Mouse (Mus musculus) lung, embryonic 14.5 days (tissue): Measurements from ENCODE around the gene P2ry4. TPM values are rescaled to one million over a fixed set of nuclear protein-coding genes. Genes with fewer than 3 reads are reported as not detected.

Source experiments
- ATAC-seq: fragments of 200-750 bp; cut with Nextera tagmentation; 2 replicates; pipeline ENCODE4 v1.8.0; 2017; ENCODE audit warnings: mild to moderate bottlenecking, moderate TSS enrichment, moderate library complexity; ENCODE audit not compliant: insufficient read depth
- DNase-seq: peaks from one replicate; pipeline ENCODE4 v3.0.0-alpha.2; 2015
- H3K27ac ChIP-seq: fragments of 300-500 bp; sonication (generic); 2 replicates; pipeline ENCODE4 v1.5.1; 2014; ENCODE audit warnings: low read depth, mild to moderate bottlenecking, moderate library complexity
- H3K27me3 ChIP-seq: fragments of 300-500 bp; sonication (generic); 2 replicates; pipeline ENCODE4 v1.6.1; 2014; ENCODE audit warnings: low read length, control low read depth; ENCODE audit not compliant: insufficient read depth
- H3K36me3 ChIP-seq: fragments of 300-500 bp; sonication (generic); 2 replicates; pipeline ENCODE4 v1.6.1; 2014; ENCODE audit warnings: control low read depth; ENCODE audit not compliant: insufficient read depth
- H3K4me1 ChIP-seq: fragments of 300-500 bp; sonication (generic); 2 replicates; pipeline ENCODE4 v1.6.1; 2014; ENCODE audit warnings: antibody characterized with exemption, control low read depth; ENCODE audit not compliant: insufficient read depth
- H3K4me2 ChIP-seq: fragments of 300-500 bp; sonication (generic); 2 replicates; pipeline ENCODE4 v1.6.1; 2014; ENCODE audit warnings: mild to moderate bottlenecking
- H3K4me3 ChIP-seq: fragments of 300-500 bp; sonication (generic); 2 replicates; pipeline ENCODE4 v1.5.1; 2014; ENCODE audit warnings: low read depth, low read length
- H3K9ac ChIP-seq: fragments of 300-500 bp; sonication (generic); 2 replicates; pipeline ENCODE4 v1.6.1; 2014
- H3K9me3 ChIP-seq: fragments of 300-500 bp; sonication (generic); 2 replicates; pipeline ENCODE4 v1.6.1; 2016; ENCODE audit warnings: low read depth, low read length, control low read depth
- CTCF ChIP-seq: IDR thresholded peaks from 2 replicates; pipeline ENCODE4 v1.5.1; 2016; ENCODE audit warnings: antibody characterized with exemption, low read depth
- WGBS: fragments of 180-500 bp; shearing (Covaris S2); extraction: QIAGEN DNeasy Blood & Tissue Kit; methylation state at CpG from one replicate; pipeline ENCODE4 v1.1.7; 2014; 5-methylcytosine and 5-hydroxymethylcytosine counted together
- polyA plus RNA-seq: library from polyadenylated mRNA; unstranded; fragments of >200 nt; fragmentation: Nextera tagmentation; extraction: Ambion mirVana; gene quantifications from 2 replicates; pipeline ENCODE4 v1.2.1, GENCODE M21; 2014

Gene P2ry4
- polyA plus RNA-seq: not detected in 2 replicates

DNA sequence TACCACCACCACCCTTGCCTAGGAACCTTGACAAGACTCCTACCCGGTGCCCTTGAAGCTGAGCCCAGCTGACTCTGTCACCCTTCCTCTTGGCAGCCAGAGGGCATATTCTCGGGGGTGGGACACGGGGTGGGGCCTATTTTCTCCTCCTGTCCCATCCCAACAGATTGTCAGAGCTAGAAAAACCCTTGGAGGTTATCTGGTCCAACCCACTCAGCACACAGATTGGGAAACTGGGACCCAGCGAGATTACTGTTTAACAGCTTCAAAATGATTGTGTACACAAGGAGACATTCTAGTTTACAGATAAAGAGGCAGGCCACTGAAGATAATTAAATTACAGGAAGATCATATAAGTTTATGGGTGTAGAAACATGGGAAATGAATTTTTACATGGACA lies at the start of gene P2ry4:
TSS of gene P2ry4 (minus strand) at position 79 of the 400 bp plus-strand sequence.
- TF ChIP-seq CTCF: no peak
- H3K9me3 ChIP-seq: no peaks in the 10 kb centered on the region
- ATAC-seq (no peak), DNase-seq (no peak)
- no peaks in the 10 kb centered on the region for H3K4me1 ChIP-seq
- H3K4me3 ChIP-seq: no peak within 1 kb of the TSS
- 53% methylated on average over 4 of the region's 4 CpGs for WGBS
- H3K36me3 ChIP-seq: no peaks in the 10 kb centered on the region
- no peak within 1 kb of the TSS for H3K27ac ChIP-seq
- H3K9ac ChIP-seq: no peak within 1 kb of the TSS
- H3K4me2 ChIP-seq: no peak within 1 kb of the TSS
- no peaks in the 10 kb centered on the region for H3K27me3 ChIP-seq

DNA sequence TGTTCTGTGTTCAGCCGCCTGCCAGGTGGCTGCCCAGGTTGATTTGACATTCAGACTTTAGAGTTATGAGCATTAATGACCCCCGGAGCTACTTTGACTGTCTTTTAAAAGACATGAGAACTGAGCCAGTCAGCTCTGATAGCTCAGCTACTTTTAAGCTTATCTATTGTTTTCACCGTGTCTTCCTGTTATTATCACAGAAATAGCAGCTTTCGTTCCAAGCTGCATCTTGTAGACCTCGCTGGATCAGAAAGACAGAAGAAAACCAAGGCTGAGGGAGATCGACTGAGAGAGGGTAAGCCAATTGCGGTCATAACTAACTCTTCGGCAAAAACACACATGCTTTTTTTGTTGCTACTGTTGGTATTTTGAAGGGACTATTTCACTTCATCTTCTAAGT lies 43.8 kb upstream of the P2ry4 start:
- Histone ChIP-seq H3K27me3 (no peaks in the 10 kb centered on the region), H3K36me3 (peaks cover 47% of the 10 kb centered on the region), H3K4me3 (no peak overlapping the region), H3K27ac (no peak overlapping the region), H3K4me1 (no peaks in the 10 kb centered on the region), H3K4me2 (no peak overlapping the region), H3K9ac (no peak overlapping the region), H3K9me3 (no peaks in the 10 kb centered on the region)
- DNase-seq (no peak), ATAC-seq (no peak)
- no peak for TF ChIP-seq CTCF
- WGBS: 88% methylated on average over 8 of the region's 8 CpGs

DNA sequence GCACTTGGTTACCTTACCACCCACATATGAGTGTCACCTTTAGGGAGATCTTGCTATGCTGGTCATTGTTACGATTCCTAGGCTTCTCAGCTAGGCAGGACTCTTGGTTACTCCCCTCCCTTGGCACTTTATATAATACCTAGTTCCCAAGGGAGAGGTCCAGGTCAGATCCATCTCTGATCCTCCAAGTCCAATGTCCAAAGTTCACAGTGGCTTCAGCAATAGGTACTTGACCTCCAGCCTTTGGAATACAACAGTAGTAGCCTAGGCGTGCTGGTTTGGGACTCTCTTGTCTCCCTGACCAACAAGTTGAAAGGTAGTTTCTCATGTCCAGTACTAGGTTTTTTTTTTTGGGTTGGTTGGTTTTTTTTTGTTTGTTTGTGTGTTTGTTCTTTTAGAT lies 34.4 kb upstream of the P2ry4 start:
- Histone ChIP-seq H3K9me3 (no peaks in the 10 kb centered on the region), H3K4me2 (no peak overlapping the region), H3K27me3 (no peaks in the 10 kb centered on the region), H3K4me1 (no peaks in the 10 kb centered on the region), H3K36me3 (0 out of 2 replicates have a peak, but pooled peaks cover 5% of the 10 kb centered on the region), H3K4me3 (no peak overlapping the region), H3K27ac (no peak overlapping the region), H3K9ac (no peak overlapping the region)
- ATAC-seq (no peak), DNase-seq (no peak)
- no peak for TF ChIP-seq CTCF
- WGBS: 92% methylated on average over 2 of the region's 2 CpGs

DNA sequence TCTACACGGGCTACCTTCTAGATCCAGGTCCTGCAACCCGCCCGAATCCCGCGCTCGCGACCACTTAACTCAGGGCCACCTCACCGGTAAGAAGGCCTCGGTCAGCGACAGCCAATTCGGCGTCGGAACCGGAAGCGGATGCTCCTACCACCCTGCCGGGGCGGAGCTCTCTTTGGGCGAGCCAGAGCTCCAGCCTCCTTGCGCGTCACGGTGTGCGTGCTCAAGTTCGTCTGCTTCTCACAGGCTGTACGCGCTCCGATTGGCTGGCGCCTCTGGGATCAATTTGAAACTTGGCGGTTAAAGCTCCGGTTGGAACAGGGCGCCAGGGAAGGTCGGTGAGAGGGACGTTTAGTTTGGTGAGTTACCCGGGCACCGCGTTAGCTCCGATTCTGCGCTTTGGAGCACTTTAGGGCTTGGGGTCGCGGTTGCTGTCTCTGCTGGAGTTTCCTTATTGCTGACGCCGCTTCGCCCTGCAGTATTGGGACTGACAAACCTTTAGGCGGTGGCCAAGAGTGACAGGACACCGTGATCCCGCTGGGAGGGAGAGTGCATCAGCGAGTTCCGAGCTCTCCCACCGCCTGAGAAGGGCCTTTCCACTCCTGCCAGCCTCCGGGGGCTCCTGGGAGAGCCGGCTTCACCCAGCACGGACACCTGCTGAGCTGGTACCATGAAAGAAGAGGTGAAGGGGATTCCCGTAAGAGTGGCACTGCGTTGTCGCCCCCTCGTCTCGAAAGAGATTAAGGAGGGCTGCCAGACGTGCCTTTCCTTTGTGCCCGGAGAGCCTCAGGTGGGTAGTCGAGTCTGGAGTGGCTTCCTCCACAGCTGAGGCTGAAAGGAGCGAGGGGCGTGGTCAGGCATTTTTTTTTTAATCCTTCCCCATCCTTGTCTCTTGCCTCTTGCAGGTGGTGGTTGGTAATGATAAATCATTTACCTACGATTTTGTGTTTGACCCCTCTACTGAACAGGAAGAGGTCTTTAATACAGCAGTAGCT lies 31.4 kb upstream of the P2ry4 start, which contains the start of gene Pdzd11:
TSS of gene Pdzd11 (minus strand) at position 767 of the 992 bp plus-strand sequence.
- Histone ChIP-seq H3K27ac (peak within 1 kb of the TSS; percentile 92), H3K4me1 (no peaks in the 10 kb centered on the region), H3K4me2 (peak within 1 kb of the TSS; percentile 64), H3K9me3 (no peaks in the 10 kb centered on the region), H3K36me3 (peaks cover 20% of the 10 kb centered on the region; the same call in 1 of the 2 replicates), H3K4me3 (peak within 1 kb of the TSS; percentile 59), H3K27me3 (no peaks in the 10 kb centered on the region), H3K9ac (peak within 1 kb of the TSS; percentile 77)
- peak; percentile 100 for ATAC-seq
- 10% methylated on average over 61 of the region's 62 CpGs for WGBS
- no peak for TF ChIP-seq CTCF
- DNase-seq: peak; percentile 96

DNA sequence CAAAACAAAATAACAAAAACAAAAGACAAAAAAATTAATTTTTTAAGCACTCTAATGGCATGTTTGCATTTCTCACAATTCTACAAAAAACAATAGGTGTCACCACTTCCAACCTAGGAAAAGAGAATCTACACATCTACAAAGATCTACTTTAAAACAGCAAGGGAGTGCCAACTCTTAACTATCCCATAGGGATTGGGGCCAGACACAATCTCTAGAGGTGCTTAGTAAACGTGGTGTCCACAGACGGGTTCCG lies 30.8 kb upstream of the P2ry4 start, which contains the start of gene Kif4:
TSS of gene Kif4 (plus strand) at position 192 of the 256 bp plus-strand sequence.
- 21% methylated on average over 3 of the region's 3 CpGs for WGBS
- Histone ChIP-seq H3K4me1 (no peaks in the 10 kb centered on the region), H3K9me3 (no peaks in the 10 kb centered on the region), H3K4me3 (peak within 1 kb of the TSS; percentile 59), H3K36me3 (peaks cover 20% of the 10 kb centered on the region; the same call in 1 of the 2 replicates), H3K4me2 (peak within 1 kb of the TSS; percentile 64), H3K9ac (peak within 1 kb of the TSS; percentile 77), H3K27me3 (no peaks in the 10 kb centered on the region), H3K27ac (peak within 1 kb of the TSS; percentile 92)
- DNase-seq: no peak
- no peak for ATAC-seq
- no peak for TF ChIP-seq CTCF

- H3K4me3 ChIP-seq: peak overlapping the region; percentile 59
- H3K36me3 ChIP-seq: peaks cover 20% of the 10 kb centered on the region; the same call in 1 of the 2 replicates
- whole genome bisulfite sequencing: 31% methylated on average over 7 of the region's 7 CpGs
- peak overlapping the region; percentile 64 for H3K4me2 ChIP-seq
- H3K9ac ChIP-seq: peak overlapping the region; percentile 61
- H3K4me1 ChIP-seq: no peaks in the 10 kb centered on the region
- DNase-seq (peak; percentile 13), ATAC-seq (no peak)
- no peak overlapping the region for H3K27ac ChIP-seq
- H3K27me3 ChIP-seq: no peaks in the 10 kb centered on the region
- no peak for TF ChIP-seq CTCF
- no peaks in the 10 kb centered on the region for H3K9me3 ChIP-seq
Observed at GRCm38 (mm10) chrX:100625146-100625545, 30.5 kb upstream of the P2ry4 start.

- WGBS: 86% methylated on average over 4 of the region's 4 CpGs
Observed at GRCm38 (mm10) chrX:100624242-100624641, 29.6 kb upstream of the P2ry4 start.

More at GRCm38 (mm10) chrX:100624242-100624641, 29.6 kb upstream of the P2ry4 start:
- Histone ChIP-seq H3K4me1 (no peaks in the 10 kb centered on the region), H3K9ac (no peak overlapping the region), H3K4me2 (no peak overlapping the region), H3K4me3 (no peak overlapping the region), H3K36me3 (peaks cover 20% of the 10 kb centered on the region; the same call in 1 of the 2 replicates), H3K27ac (no peak overlapping the region), H3K9me3 (no peaks in the 10 kb centered on the region), H3K27me3 (no peaks in the 10 kb centered on the region)
- no peak for ATAC-seq
- no peak for TF ChIP-seq CTCF
- DNase-seq: no peak
